Mouse (Mus musculus): ENCODE measurements at regions not wholly inside any gene's neighbourhood (a gene's known extent, or its start where the extent isn't known, plus 50 kb on each side); places are given as distances from the start of the nearest gene placed in this dataset.

DNA sequence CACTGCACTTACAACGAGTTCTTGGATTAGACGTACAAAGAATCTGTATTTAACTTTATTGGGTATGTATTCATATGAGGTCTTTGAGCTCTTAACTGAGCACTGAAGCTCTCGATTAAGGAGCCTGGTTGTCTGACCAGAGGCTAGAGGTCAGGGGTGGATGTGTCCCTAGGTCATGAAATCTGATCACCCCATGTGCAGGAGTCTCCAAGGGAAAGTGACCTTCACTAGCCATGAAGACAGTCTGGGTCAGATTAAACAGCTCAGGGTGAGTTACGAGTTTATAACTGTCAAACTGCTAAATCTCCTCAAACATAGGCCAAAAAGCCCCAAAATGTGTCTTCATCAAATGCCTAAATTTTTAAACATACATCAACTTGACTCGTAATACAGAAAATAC, 216.8 kb downstream of the Rchy1 start:
- DNase-seq: no peak

DNA sequence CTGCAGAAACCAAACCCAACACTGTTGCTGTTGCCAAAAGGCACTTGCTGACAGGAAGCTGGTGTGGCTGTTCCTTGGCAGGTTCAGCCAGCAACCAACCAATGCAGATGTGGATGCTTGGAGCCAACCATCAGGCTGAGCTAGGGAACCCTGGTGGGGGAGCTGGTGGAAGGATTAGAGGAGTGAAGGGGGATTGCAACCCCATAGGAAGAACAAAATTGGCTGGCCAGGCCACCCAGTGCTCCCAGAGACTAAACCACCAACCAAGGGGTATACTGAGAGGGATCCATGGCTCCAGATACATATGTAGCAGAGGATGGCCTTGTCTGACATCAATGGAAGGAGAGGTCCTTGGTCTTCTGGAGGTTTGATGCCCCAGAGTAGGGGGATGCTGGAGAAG, 218.5 kb downstream of the Rchy1 start:
- DNase-seq: no peak

- DNase-seq: no peak
These were observed 222.7 kb downstream of the Rchy1 start for GRCm38 (mm10) chr5:91740159-91740537.

DNA sequence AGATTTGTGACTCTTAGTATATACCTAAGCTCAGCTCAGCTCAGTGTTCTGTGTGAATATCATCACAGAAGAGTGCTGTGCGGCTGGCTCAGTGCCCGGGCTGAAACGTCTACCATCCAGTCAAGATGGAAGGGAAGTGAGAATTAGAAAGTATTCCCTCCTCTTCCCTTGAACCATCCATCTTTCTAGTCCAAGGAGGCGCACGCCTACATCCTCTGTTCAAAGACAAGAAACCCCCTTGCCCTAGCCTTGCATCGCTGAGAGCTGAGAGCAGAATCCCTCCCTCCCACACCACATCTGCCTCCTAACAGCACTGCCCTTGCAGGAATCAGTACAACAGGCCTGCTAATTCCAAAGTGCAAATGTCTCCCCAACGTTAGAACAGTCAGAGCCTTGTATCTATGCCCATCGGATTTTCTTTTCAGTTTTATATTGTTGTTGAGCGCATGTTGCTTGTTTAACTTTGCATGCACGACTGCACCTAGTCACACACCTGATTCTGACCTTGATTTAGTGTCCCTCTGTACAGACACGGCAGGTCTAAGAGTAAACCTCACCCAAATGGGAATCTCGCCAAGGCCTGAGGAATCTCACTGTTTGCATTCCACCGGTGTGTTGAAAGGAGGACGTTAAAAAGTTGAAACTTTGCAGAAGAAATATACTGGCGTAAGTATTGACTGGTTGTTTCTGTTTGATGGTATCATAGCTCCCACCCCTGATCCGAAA, 222.2 kb downstream of the Parm1 start:
- DNase-seq: no peak

GRCm38 (mm10) chr5:91732002-91732401, 214.6 kb downstream of the Parm1 start:
- DNase-seq: no peak

GRCm38 (mm10) chr5:91731155-91731554, 213.7 kb downstream of the Parm1 start:
- no peak for DNase-seq

DNA sequence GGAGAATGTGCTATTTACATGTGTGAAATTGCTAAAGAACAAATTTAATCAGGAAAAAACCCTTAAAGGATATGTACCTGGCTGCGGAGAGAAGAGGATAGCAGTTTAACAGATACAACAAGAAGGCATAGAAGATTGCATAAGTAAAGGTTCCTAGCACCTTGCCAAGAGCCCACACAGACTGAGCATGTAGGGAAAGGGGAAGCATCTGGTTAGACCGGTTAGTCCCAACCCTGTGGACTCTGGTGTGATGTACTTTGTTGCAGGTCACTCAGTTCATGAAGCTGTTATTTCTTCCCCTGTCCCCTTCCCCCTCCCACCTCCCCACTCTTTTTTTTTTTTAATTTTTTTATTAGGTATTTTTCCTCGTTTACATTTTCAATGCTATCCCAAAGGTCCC, 212.5 kb downstream of the Parm1 start:
- no peak for DNase-seq

DNA sequence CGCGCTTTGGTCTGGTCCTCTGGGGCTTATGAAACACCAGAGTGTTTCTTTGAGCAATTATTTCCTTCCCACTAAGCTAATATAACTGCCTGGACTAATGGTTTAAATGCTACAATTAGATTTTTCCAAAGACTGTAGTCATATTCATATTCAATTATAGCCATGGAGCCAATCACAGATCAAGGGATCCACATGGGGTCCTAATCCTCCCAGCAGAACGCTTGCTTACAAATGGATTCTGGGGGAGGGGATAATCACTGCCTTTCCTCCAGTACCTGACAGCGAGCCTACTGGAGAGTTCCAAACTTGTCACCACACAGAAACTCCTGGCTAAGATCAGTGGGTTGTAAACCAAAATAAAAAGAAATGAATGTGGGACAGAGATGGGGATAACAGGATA, 212.0 kb downstream of the Parm1 start:
- no peak for DNase-seq

DNA sequence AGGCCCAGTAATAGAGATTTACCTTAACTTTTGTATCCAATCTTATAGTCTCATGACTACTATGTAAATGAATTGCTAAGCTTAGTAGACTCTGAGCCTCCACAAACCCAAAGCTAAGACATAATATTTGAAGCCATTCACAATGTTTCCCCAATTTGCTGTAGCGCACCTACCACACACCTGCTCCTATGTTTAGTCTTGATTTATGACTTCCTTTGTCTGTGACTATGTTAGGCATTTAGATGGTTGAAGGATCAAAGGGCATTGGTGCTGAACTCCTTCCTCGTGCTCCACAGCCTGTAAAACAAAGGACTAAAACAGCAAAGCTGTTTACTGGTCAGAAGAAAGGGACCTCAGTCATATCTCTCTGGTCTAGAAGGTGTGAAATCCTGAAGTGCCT, 210.0 kb downstream of the Parm1 start:
- no peak for DNase-seq

GRCm38 (mm10) chr5:91726118-91726500, 208.7 kb downstream of the Parm1 start:
- no peak for DNase-seq

- DNase-seq: no peak
These were observed 208.1 kb downstream of the Parm1 start for GRCm38 (mm10) chr5:91725380-91726117.

- no peak for DNase-seq
These were observed 207.5 kb downstream of the Parm1 start for GRCm38 (mm10) chr5:91724881-91725280.

- no peak for DNase-seq
These were observed 206.0 kb downstream of the Parm1 start for GRCm38 (mm10) chr5:91723416-91723815.

- no peak for DNase-seq
These were observed 205.6 kb downstream of the Parm1 start for GRCm38 (mm10) chr5:91722982-91723381.

DNA sequence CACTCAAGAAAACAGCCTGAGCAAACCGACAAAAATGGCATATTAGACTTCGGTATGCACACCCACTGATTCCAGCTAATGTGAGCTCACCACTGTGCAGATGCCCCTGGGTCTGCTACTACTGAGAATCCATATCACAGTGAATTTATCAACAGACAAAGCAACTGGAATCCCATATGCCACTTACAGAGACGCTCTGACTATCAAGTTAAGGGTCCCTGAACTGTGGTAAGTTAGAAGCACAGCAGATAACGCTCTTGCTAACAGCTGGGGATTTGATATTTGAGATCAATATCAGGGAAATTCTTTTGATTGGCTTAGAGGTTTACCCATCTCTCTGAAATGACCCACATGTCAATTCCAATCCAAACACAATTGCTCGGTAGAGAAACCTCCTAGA, 205.0 kb downstream of the Parm1 start:
- no peak for DNase-seq

- no peak for DNase-seq
These were observed 204.0 kb downstream of the Parm1 start for GRCm38 (mm10) chr5:91721231-91722096.

DNA sequence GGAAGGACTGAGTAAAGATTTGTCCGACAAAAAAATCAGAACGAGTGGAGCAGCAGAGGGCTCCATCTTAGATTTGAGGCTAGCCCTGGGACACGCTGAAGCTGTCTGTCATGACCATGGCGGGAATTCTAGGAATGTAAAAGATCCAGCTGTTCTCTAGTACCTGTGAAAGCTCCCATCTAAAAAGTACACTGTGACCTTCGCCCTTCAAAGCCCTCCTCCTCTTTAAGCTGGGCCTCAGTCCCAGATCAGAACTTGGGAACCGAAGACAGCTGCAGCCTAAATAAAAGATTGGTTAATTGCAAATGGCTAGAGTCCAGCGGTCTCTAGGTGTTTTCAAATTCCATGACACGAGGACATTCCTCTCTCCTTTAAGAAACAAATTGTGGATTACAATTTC, 195.6 kb downstream of the Parm1 start:
- DNase-seq: no peak

DNA sequence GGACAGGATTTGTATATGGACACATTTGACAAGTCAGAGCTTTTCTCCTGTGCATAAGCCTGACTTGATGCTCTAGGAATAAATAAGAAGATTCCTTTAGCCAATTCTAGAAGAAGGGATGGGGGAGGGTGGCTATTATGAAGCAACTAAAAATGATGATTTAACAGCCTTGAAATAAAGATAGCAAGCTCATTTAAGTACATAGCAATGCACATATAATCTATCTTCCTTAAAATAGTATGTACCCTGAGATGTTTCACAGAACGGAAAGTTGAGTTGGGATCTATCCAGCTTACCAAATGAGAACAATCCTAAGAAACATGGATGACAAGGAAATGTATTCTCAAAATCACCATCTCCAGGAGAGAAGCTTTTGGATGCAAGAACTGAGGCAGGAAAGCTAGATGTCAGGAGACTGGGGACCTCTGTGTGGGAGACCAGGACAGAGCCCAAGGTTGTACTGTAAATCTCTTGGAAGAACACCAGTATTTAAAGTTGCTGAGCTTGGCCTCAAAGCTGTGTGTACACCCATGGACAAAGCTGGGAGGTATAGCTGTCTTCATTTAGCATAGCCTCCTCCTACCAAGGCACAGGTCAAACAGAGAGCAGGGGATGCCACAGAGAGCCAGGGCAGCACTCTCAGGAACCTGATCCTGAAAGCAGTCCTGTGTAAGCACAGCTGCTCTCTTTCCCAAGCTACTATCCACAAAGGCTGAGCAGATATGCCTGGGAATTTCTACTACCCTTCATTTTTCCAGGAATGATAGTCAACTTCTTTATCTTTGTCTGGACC, 192.3 kb downstream of the Parm1 start:
- DNase-seq: no peak

DNA sequence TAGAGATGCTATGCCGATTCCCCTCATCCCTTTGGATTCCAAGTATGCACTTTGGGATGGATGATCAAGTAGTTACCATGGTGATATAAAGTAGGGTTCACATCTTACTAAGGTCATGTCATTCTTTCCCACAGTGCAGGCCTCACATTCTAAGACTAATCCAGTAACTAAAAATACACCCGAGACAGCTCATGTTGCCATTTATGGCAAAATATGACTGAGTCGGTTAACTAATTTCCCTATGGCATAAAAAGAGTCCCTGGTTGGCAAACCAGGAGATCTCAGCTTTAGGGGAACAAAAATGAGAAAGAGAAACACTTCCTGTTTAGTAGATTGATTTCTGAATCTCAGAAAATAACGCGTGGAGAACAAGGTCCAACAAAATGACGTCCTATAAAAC, 190.7 kb downstream of the Parm1 start:
- no peak for DNase-seq

DNA sequence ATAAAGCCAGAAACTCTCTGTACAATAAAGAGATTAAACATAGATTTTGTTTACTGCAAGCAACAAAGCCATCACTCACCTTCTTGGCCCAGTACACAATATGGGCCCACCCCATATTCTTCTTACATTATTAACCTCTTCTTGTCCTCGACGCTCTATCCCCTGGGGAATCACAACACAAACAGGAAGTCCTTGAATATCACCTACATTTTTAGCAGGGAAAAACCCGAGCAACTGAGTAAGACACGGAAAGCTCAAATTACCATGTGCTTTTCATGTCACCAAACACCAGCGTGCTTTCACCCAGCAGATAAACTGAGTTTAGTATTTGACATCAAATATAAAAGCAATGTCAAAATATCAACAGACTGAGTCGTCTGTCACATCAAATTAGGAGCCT, 179.7 kb downstream of the Parm1 start:
- DNase-seq: no peak

GRCm38 (mm10) chr5:91696532-91696931, 179.1 kb downstream of the Parm1 start:
- no peak for DNase-seq

- DNase-seq: no peak
These were observed 178.2 kb downstream of the Parm1 start for GRCm38 (mm10) chr5:91695632-91696031.

GRCm38 (mm10) chr5:91693277-91693676, 175.9 kb downstream of the Parm1 start:
- no peak for DNase-seq
